Mouse (Mus musculus): ENCODE data around the gene Nrip1. TPM values are rescaled to one million over a fixed set of nuclear protein-coding genes. Genes with fewer than 3 reads are reported as not detected.

The Nrip1 gene
- total and polyA plus RNA-seq, 3 experiments, result not detected

GRCm38 (mm10) chr16:76372045-76372940, 1.3 kb downstream of the Nrip1 start:
- Histone ChIP-seq H3K4me1 (ENCODE audit: control insufficient read depth in 1 of 2, insufficient read depth in 2 of 2) (no peaks in the 10 kb centered on the region), H3K27ac (ENCODE audit: insufficient read depth, low read depth) (no peak overlapping the region), H3K4me3 (replicated peaks in 1 of 3; ENCODE audit: low read depth in 2 of 3, low read length in 2 of 3, poor library complexity in 1 of 3) (peak overlapping the region in 1 of 3 experiments; percentile 8), H3K79me2 (replicated peaks; ENCODE audit: control insufficient read depth, extremely low read depth, insufficient read depth, poor library complexity, severe bottlenecking) (no peaks in the 10 kb centered on the region; the same call in 1 of the 2 replicates), H3K9me3 (replicated peaks; ENCODE audit: low read length) (peaks cover 85% of the 10 kb centered on the region), H3K36me3 (replicated peaks in 1 of 2; ENCODE audit: control insufficient read depth in 1 of 2, insufficient read depth in 1 of 2, low read length in 1 of 2) (no peaks in the 10 kb centered on the region), H3K9ac (ENCODE audit: insufficient read depth, low read depth) (no peak overlapping the region), H3K27me3 (replicated peaks) (no peaks in the 10 kb centered on the region), H3K4me2 (ENCODE audit: insufficient read depth, low read depth, poor library complexity, severe bottlenecking) (no peak overlapping the region)
- DNase-seq (ENCODE audit: extremely low read depth), result no peak
- in situ Hi-C loops (cut with MboI; ENCODE audit: low pct_ligation_motif_present, low pct_unique_long_range_greater_than_20kb, low sequenced_read_pairs) (no loop called here), dilution Hi-C loops (cut with MboI; ENCODE audit: extremely low pct_ligation_motif_present, extremely low pct_unique_long_range_greater_than_20kb, low sequenced_read_pairs) (no loop called here)
- TF ChIP-seq MAFK (IDR thresholded peaks at IDR 0.05; ENCODE audit: insufficient replicate concordance, low read length) (no peak), ZMIZ1 (IDR thresholded peaks at IDR 0.05; ENCODE audit: low read depth, low read length) (no peak), JUND (conservative IDR thresholded peaks at IDR 0.05; ENCODE audit: low read depth, low read length) (no peak), KAT2A (IDR thresholded peaks at IDR 0.05; ENCODE audit: insufficient replicate concordance, low read length) (no peak), CHD1 (IDR thresholded peaks at IDR 0.05; ENCODE audit: low read depth, low read length) (no peak), MAZ (IDR thresholded peaks at IDR 0.05; ENCODE audit: low read depth, low read length) (no peak), GABPA (IDR thresholded peaks at IDR 0.05; ENCODE audit: insufficient replicate concordance, low read depth, low read length) (no peak)

- DNase-seq (ENCODE audit: extremely low read depth), result no peak
- Histone ChIP-seq H3K79me2 (replicated peaks; ENCODE audit: control insufficient read depth, extremely low read depth, insufficient read depth, poor library complexity, severe bottlenecking) (no peaks in the 10 kb centered on the region; the same call in 1 of the 2 replicates), H3K27ac (ENCODE audit: insufficient read depth, low read depth) (no peak overlapping the region), H3K4me2 (ENCODE audit: insufficient read depth, low read depth, poor library complexity, severe bottlenecking) (no peak overlapping the region), H3K36me3 (replicated peaks in 1 of 2; ENCODE audit: control insufficient read depth in 1 of 2, insufficient read depth in 1 of 2, low read length in 1 of 2) (no peaks in the 10 kb centered on the region), H3K9ac (ENCODE audit: insufficient read depth, low read depth) (no peak overlapping the region), H3K4me1 (ENCODE audit: control insufficient read depth in 1 of 2, insufficient read depth in 2 of 2) (no peaks in the 10 kb centered on the region), H3K9me3 (replicated peaks; ENCODE audit: low read length) (peaks cover 86% of the 10 kb centered on the region), H3K27me3 (replicated peaks) (no peaks in the 10 kb centered on the region), H3K4me3 (replicated peaks in 1 of 3; ENCODE audit: low read depth in 2 of 3, low read length in 2 of 3, poor library complexity in 1 of 3) (no peak overlapping the region)
- TF ChIP-seq ZC3H11A (IDR thresholded peaks at IDR 0.05; ENCODE audit: low read depth, low read length), result no peak
- TF ChIP-seq E2F4 (IDR thresholded peaks at IDR 0.05; ENCODE audit: insufficient replicate concordance, low read depth, low read length), result no peak
- no peak for TF ChIP-seq TCF12 (IDR thresholded peaks at IDR 0.05; ENCODE audit: low read depth, low read length)
- TF ChIP-seq CTCF (conservative IDR thresholded peaks at IDR 0.05 in 1 of 2, IDR thresholded peaks at IDR 0.05 in 1 of 2; ENCODE audit: low read depth in 2 of 2, low read length in 2 of 2), result no peak
- no peak for TF ChIP-seq ELF1 (IDR thresholded peaks at IDR 0.05; ENCODE audit: low read depth, low read length)
- no peak for TF ChIP-seq MYC (IDR thresholded peaks at IDR 0.05; ENCODE audit: low read depth, low read length)
- no peak for TF ChIP-seq POLR2AphosphoS2 (IDR thresholded peaks at IDR 0.05; ENCODE audit: low read depth, low read length)
- TF ChIP-seq CHD1 (IDR thresholded peaks at IDR 0.05; ENCODE audit: low read depth, low read length), result no peak
- TF ChIP-seq SMC3 (IDR thresholded peaks at IDR 0.05; ENCODE audit: low read depth, low read length), result no peak
- TF ChIP-seq HCFC1 (IDR thresholded peaks at IDR 0.05; ENCODE audit: low read depth, low read length), result no peak
- TF ChIP-seq USF2 (conservative IDR thresholded peaks at IDR 0.05; ENCODE audit: low read depth, low read length), result no peak
- TF ChIP-seq NELFE (IDR thresholded peaks at IDR 0.05; ENCODE audit: low read depth, low read length), result no peak
- TF ChIP-seq RCOR1 (conservative IDR thresholded peaks at IDR 0.05; ENCODE audit: low read depth, low read length), result no peak
- no peak for TF ChIP-seq RAD21 (IDR thresholded peaks at IDR 0.05; ENCODE audit: low read depth, low read length)
- no peak for TF ChIP-seq MXI1 (IDR thresholded peaks at IDR 0.05; ENCODE audit: low read depth, low read length)
- TF ChIP-seq PAX5 (IDR thresholded peaks at IDR 0.05; ENCODE audit: low read length), result no peak
- in situ Hi-C loops (cut with MboI; ENCODE audit: low pct_ligation_motif_present, low pct_unique_long_range_greater_than_20kb, low sequenced_read_pairs), result no loop called here
- dilution Hi-C loops (cut with MboI; ENCODE audit: extremely low pct_ligation_motif_present, extremely low pct_unique_long_range_greater_than_20kb, low sequenced_read_pairs), result no loop called here
These were observed 2.1 kb downstream of the Nrip1 start for GRCm38 (mm10) chr16:76371614-76371917.

Measured in CH12.LX (cell line).